Mouse (Mus musculus) CH12.LX (cell line): ENCODE results near the gene Olfr458. TPM values are rescaled to one million over a fixed set of nuclear protein-coding genes. Genes with fewer than 3 reads are reported as not detected.

Source experiments
- DNase-seq: peaks from one replicate; pipeline ENCODE4 v3.0.0-alpha.2; 2013; ENCODE audit errors: extremely low read depth
- H3K27ac ChIP-seq: 2 replicates; pipeline ENCODE4 v1.5.1; 2012; ENCODE audit warnings: low read depth, mild to moderate bottlenecking, control low read depth, moderate library complexity; ENCODE audit not compliant: insufficient read depth
- H3K27me3 ChIP-seq: replicated peaks from 2 replicates; pipeline ENCODE3; 2012; ENCODE audit warnings: inconsistent platforms
- H3K36me3 ChIP-seq, 2 experiments: replicated peaks in 1 of 2; 2 replicates each; pipeline versions ENCODE3 to v1.6.1; 2012; ENCODE audit warnings: inconsistent platforms in 1 of 2, low read length in 1 of 2, mild to moderate bottlenecking in 1 of 2, mixed read lengths in 1 of 2, moderate library complexity in 1 of 2; ENCODE audit not compliant: control insufficient read depth in 1 of 2, insufficient read depth in 1 of 2
- H3K4me1 ChIP-seq, 2 experiments: 2 replicates each; pipeline ENCODE4 v1.6.1; 2012; ENCODE audit warnings: inconsistent platforms in 1 of 2, moderate library complexity in 1 of 2; ENCODE audit not compliant: insufficient read depth in 2 of 2, control insufficient read depth in 1 of 2
- H3K4me2 ChIP-seq: 2 replicates; pipeline ENCODE4 v1.6.1; 2012; ENCODE audit warnings: low read depth, mild to moderate bottlenecking, control low read depth; ENCODE audit not compliant: poor library complexity, insufficient read depth, severe bottlenecking
- H3K4me3 ChIP-seq, 3 experiments: fragments of 150-350 bp in 1 of 3; sonication (generic) in 1 of 3; replicated peaks in 1 of 3; 2 replicates each; pipeline versions ENCODE3 to v1.5.1; 2011 to 2012; ENCODE audit warnings: low read depth in 2 of 3, low read length in 2 of 3, mild to moderate bottlenecking in 2 of 3, moderate library complexity in 2 of 3, control low read depth in 1 of 3, improper control_type of control experiment in 1 of 3, inconsistent platforms in 1 of 3, mixed read lengths in 1 of 3; ENCODE audit not compliant: poor library complexity in 1 of 3
- H3K79me2 ChIP-seq: replicated peaks from 2 replicates; pipeline ENCODE4 v1.6.1; 2012; ENCODE audit warnings: mild to moderate bottlenecking, moderate library complexity; ENCODE audit not compliant: control insufficient read depth, poor library complexity, insufficient read depth, severe bottlenecking; ENCODE audit errors: extremely low read depth
- H3K9ac ChIP-seq: 2 replicates; pipeline ENCODE4 v1.6.1; 2012; ENCODE audit warnings: low read depth, mild to moderate bottlenecking, control low read depth, moderate library complexity; ENCODE audit not compliant: insufficient read depth
- H3K9me3 ChIP-seq: replicated peaks from 2 replicates; pipeline ENCODE3; 2012; ENCODE audit warnings: low read length, inconsistent platforms, mixed read lengths
- BHLHE40 ChIP-seq: IDR thresholded peaks from 2 replicates; pipeline ENCODE4 v1.6.1; 2011; ENCODE audit warnings: mild to moderate bottlenecking, low read depth, low read length, improper control_type of control experiment
- CHD2 ChIP-seq: IDR thresholded peaks from 2 replicates; pipeline ENCODE4 v1.6.1; 2011; ENCODE audit warnings: low read length, improper control_type of control experiment
- CTCF ChIP-seq, 2 experiments: IDR thresholded peaks in 1 of 2; conservative IDR thresholded peaks in 1 of 2; 2 replicates each; pipeline ENCODE4 v1.5.1; 2011 to 2012; ENCODE audit warnings: low read depth in 2 of 2, low read length in 2 of 2, improper control_type of control experiment in 1 of 2, inconsistent platforms in 1 of 2, mild to moderate bottlenecking in 1 of 2, moderate library complexity in 1 of 2
- GABPA ChIP-seq: IDR thresholded peaks from 2 replicates; pipeline ENCODE4 v1.6.1; 2012; ENCODE audit warnings: low read depth, low read length, improper control_type of control experiment, inconsistent platforms; ENCODE audit not compliant: insufficient replicate concordance
- HCFC1 ChIP-seq: IDR thresholded peaks from 2 replicates; pipeline ENCODE4 v1.6.1; 2012; ENCODE audit warnings: low read depth, mild to moderate bottlenecking, inconsistent platforms, low read length, improper control_type of control experiment
- IRF4 ChIP-seq: IDR thresholded peaks from 2 replicates; pipeline ENCODE4 v1.6.1; 2014; ENCODE audit warnings: low read depth, mild to moderate bottlenecking, inconsistent platforms, low read length, improper control_type of control experiment
- JUN ChIP-seq: IDR thresholded peaks from 2 replicates; pipeline ENCODE4 v1.6.1; 2011; ENCODE audit warnings: low read depth, mild to moderate bottlenecking, low read length, improper control_type of control experiment, moderate library complexity; ENCODE audit not compliant: insufficient read depth
- KAT2A ChIP-seq: IDR thresholded peaks from 2 replicates; pipeline ENCODE4 v1.6.1; 2012; ENCODE audit warnings: low read length, improper control_type of control experiment, inconsistent platforms; ENCODE audit not compliant: insufficient replicate concordance
- MAFK ChIP-seq: IDR thresholded peaks from 2 replicates; pipeline ENCODE4 v1.6.1; 2011; ENCODE audit warnings: low read length, improper control_type of control experiment; ENCODE audit not compliant: insufficient replicate concordance
- MAX ChIP-seq: IDR thresholded peaks from 2 replicates; pipeline ENCODE4 v1.6.1; 2011; ENCODE audit warnings: low read length, improper control_type of control experiment
- MAZ ChIP-seq: IDR thresholded peaks from 2 replicates; pipeline ENCODE4 v1.6.1; 2012; ENCODE audit warnings: low read depth, mild to moderate bottlenecking, inconsistent platforms, low read length, improper control_type of control experiment, moderate library complexity
- MEF2A ChIP-seq: IDR thresholded peaks from 2 replicates; pipeline ENCODE4 v1.6.1; 2014; ENCODE audit warnings: low read depth, mild to moderate bottlenecking, inconsistent platforms, low read length, improper control_type of control experiment, borderline replicate concordance
- MXI1 ChIP-seq: IDR thresholded peaks from 2 replicates; pipeline ENCODE4 v1.6.1; 2011; ENCODE audit warnings: mild to moderate bottlenecking, low read depth, low read length, improper control_type of control experiment
- NELFE ChIP-seq: IDR thresholded peaks from 2 replicates; pipeline ENCODE4 v1.6.1; 2011; ENCODE audit warnings: low read depth, low read length, improper control_type of control experiment
- NRF1 ChIP-seq: IDR thresholded peaks from 2 replicates; pipeline ENCODE4 v1.6.1; 2014; ENCODE audit warnings: low read depth, mild to moderate bottlenecking, inconsistent platforms, low read length, improper control_type of control experiment, moderate library complexity
- RAD21 ChIP-seq: IDR thresholded peaks from 2 replicates; pipeline ENCODE4 v1.6.1; 2011; ENCODE audit warnings: low read depth, mild to moderate bottlenecking, low read length, improper control_type of control experiment, moderate library complexity
- RCOR1 ChIP-seq: conservative IDR thresholded peaks from 2 replicates; pipeline ENCODE4 v1.6.1; 2012; ENCODE audit warnings: low read depth, mild to moderate bottlenecking, inconsistent platforms, low read length, improper control_type of control experiment
- SIN3A ChIP-seq: IDR thresholded peaks from 2 replicates; pipeline ENCODE4 v1.6.1; 2012; ENCODE audit warnings: low read length, improper control_type of control experiment, inconsistent platforms
- TBP ChIP-seq: conservative IDR thresholded peaks from 2 replicates; pipeline ENCODE4 v1.6.1; 2011; ENCODE audit warnings: low read depth, low read length, improper control_type of control experiment
- TCF12 ChIP-seq: IDR thresholded peaks from 2 replicates; pipeline ENCODE4 v1.6.1; 2014; ENCODE audit warnings: low read depth, mild to moderate bottlenecking, inconsistent platforms, low read length, improper control_type of control experiment
- ZC3H11A ChIP-seq: IDR thresholded peaks from 2 replicates; pipeline ENCODE4 v1.6.1; 2012; ENCODE audit warnings: low read depth, mild to moderate bottlenecking, inconsistent platforms, low read length, improper control_type of control experiment
- ZKSCAN1 ChIP-seq: IDR thresholded peaks from 2 replicates; pipeline ENCODE4 v1.6.1; 2012; ENCODE audit warnings: low read depth, inconsistent platforms, low read length, improper control_type of control experiment, borderline replicate concordance
- ZNF384 ChIP-seq: IDR thresholded peaks from 2 replicates; pipeline ENCODE4 v1.6.1; 2012; ENCODE audit warnings: low read depth, low read length, improper control_type of control experiment, inconsistent platforms
- dilution Hi-C: fragments of 300-500 bp; cut with MboI; formaldehyde crosslinking; loops from 2 replicates; pipeline ENCODE4 v1.14.3; 2020; ENCODE audit warnings: low sequenced_read_pairs; ENCODE audit not compliant: extremely low pct_unique_long_range_greater_than_20kb, extremely low pct_ligation_motif_present
- in situ Hi-C: fragments of 300-500 bp; cut with MboI; formaldehyde crosslinking; loops from 3 replicates; pipeline ENCODE4 v1.14.3; 2019; ENCODE audit warnings: low sequenced_read_pairs, low pct_ligation_motif_present, low pct_unique_long_range_greater_than_20kb, mixed read lengths
- polyA plus RNA-seq: library from polyadenylated mRNA; unstranded; fragments of >175 nt; gene quantifications from 2 replicates; pipeline ENCODE4 v1.2.1, GENCODE M21; 2012; ENCODE audit warnings: low read depth; ENCODE audit not compliant: insufficient read length
- total RNA-seq, 2 experiments: library from RNA; depleted of rRNA; stranded (reverse); fragments of 300-350 nt in 1 of 2; fragments of >200 nt in 1 of 2; gene quantifications; 2 replicates each; pipeline ENCODE4 v1.2.3; 2012 to 2014

The Olfr458 gene
- total and polyA plus RNA-seq, 3 experiments, result not detected

DNA sequence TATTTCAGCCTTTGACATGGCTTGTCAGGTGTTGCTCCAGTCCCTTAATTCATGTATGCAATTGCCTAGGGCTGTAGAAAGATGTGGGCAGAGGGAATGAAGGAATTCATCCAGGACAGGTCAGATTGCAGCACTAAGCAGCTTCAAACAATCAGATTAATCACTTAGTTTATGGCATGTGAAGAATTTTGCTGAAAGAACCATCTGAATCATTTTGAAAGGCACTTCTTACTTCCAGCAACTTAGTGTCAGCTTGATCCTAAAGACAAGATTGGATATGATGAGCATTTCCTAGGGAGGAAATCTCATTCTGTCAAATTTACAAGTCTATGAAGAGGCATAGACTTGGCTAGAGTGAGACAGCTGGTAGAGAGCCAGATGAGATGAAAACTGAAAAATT, 44.3 kb upstream of the Olfr458 start:
- no peak overlapping the region for H3K4me2 ChIP-seq
- in situ Hi-C loops (no loop called here), dilution Hi-C loops (no loop called here)
- no peak overlapping the region for H3K4me3 ChIP-seq
- H3K27me3 ChIP-seq, result no peaks in the 10 kb centered on the region
- H3K9ac ChIP-seq, result no peak overlapping the region
- TF ChIP-seq TBP (no peak), NELFE (no peak), GABPA (no peak), KAT2A (no peak), HCFC1 (no peak)
- H3K9me3 ChIP-seq, result no peaks in the 10 kb centered on the region
- no peaks in the 10 kb centered on the region for H3K79me2 ChIP-seq
- H3K36me3 ChIP-seq, result no peaks in the 10 kb centered on the region
- no peaks in the 10 kb centered on the region for H3K4me1 ChIP-seq
- no peak for DNase-seq
- H3K27ac ChIP-seq, result no peak overlapping the region

GRCm38 (mm10) chr6:42503478-42503877, 38.5 kb upstream of the Olfr458 start:
- dilution Hi-C loops (no loop called here), in situ Hi-C loops (no loop called here)
- no peak for TF ChIP-seq MXI1
- Histone ChIP-seq H3K27me3 (no peaks in the 10 kb centered on the region), H3K36me3 (no peaks in the 10 kb centered on the region), H3K4me2 (no peak overlapping the region), H3K4me3 (no peak overlapping the region), H3K4me1 (no peaks in the 10 kb centered on the region), H3K9me3 (no peaks in the 10 kb centered on the region), H3K27ac (no peak overlapping the region), H3K9ac (no peak overlapping the region), H3K79me2 (no peaks in the 10 kb centered on the region)
- no peak for DNase-seq

GRCm38 (mm10) chr6:42489731-42490130, 24.7 kb upstream of the Olfr458 start:
- Histone ChIP-seq H3K4me3 (no peak overlapping the region), H3K79me2 (no peaks in the 10 kb centered on the region), H3K27ac (no peak overlapping the region), H3K9me3 (no peaks in the 10 kb centered on the region), H3K4me2 (no peak overlapping the region), H3K9ac (no peak overlapping the region), H3K27me3 (no peaks in the 10 kb centered on the region), H3K36me3 (no peaks in the 10 kb centered on the region), H3K4me1 (no peaks in the 10 kb centered on the region)
- TF ChIP-seq IRF4, result no peak
- TF ChIP-seq ZKSCAN1, result no peak
- no peak for TF ChIP-seq MAZ
- TF ChIP-seq MAX, result no peak
- TF ChIP-seq RCOR1, result no peak
- no peak for TF ChIP-seq TCF12
- TF ChIP-seq CTCF (conservative IDR thresholded peaks at IDR 0.05 in 1 of 2, IDR thresholded peaks at IDR 0.05 in 1 of 2; ENCODE audit: low read depth in 2 of 2, low read length in 2 of 2), result no peak
- no peak for TF ChIP-seq CHD2
- TF ChIP-seq ZNF384, result no peak
- no peak for TF ChIP-seq NRF1
- TF ChIP-seq NELFE, result no peak
- no peak for TF ChIP-seq TBP
- no peak for TF ChIP-seq BHLHE40
- TF ChIP-seq ZC3H11A, result no peak
- TF ChIP-seq SIN3A, result no peak
- TF ChIP-seq MAFK, result no peak
- no peak for TF ChIP-seq JUN
- TF ChIP-seq RAD21, result no peak
- TF ChIP-seq MEF2A, result no peak
- dilution Hi-C loops, result no loop called here
- in situ Hi-C loops, result no loop called here
- DNase-seq, result no peak
